Mouse (Mus musculus) heart, embryonic 16.5 days (tissue): ENCODE results near the gene Asic2. TPM values are rescaled to one million over a fixed set of nuclear protein-coding genes. Genes with fewer than 3 reads are reported as not detected.

Source experiments
- ATAC-seq: fragments of 200-750 bp; cut with Nextera tagmentation; replicated peaks from 2 replicates; pipeline ENCODE4 v1.8.0; 2017; ENCODE audit warnings: moderate number of reproducible peaks; ENCODE audit not compliant: insufficient read depth, low FRiP score; ENCODE audit errors: extremely low read depth
- H3K27ac ChIP-seq: fragments of 300-500 bp; sonication (generic); 2 replicates; pipeline ENCODE4 v1.5.1; 2014; ENCODE audit warnings: mild to moderate bottlenecking, low read length, control low read depth, moderate library complexity
- H3K27me3 ChIP-seq: fragments of 300-500 bp; sonication (generic); 2 replicates; pipeline ENCODE4 v1.6.1; 2014; ENCODE audit warnings: low read length, mixed read lengths; ENCODE audit not compliant: control insufficient read depth, insufficient read depth
- H3K36me3 ChIP-seq: fragments of 300-500 bp; sonication (generic); 2 replicates; pipeline ENCODE4 v1.6.1; 2014; ENCODE audit not compliant: control insufficient read depth, insufficient read depth
- H3K4me1 ChIP-seq: fragments of 300-500 bp; sonication (generic); 2 replicates; pipeline ENCODE4 v1.6.1; 2014; ENCODE audit warnings: low read length, mixed read lengths; ENCODE audit not compliant: control insufficient read depth, insufficient read depth
- H3K4me2 ChIP-seq: fragments of 300-500 bp; sonication (generic); 2 replicates; pipeline ENCODE4 v1.6.1; 2014; ENCODE audit warnings: low read depth, mild to moderate bottlenecking, control low read depth, low read length
- H3K4me3 ChIP-seq: fragments of 300-500 bp; sonication (generic); 2 replicates; pipeline ENCODE4 v1.5.1; 2014; ENCODE audit warnings: mild to moderate bottlenecking, control low read depth, low read length
- H3K9ac ChIP-seq: fragments of 300-500 bp; sonication (generic); 2 replicates; pipeline ENCODE4 v1.6.1; 2014; ENCODE audit warnings: low read length, control low read depth
- H3K9me3 ChIP-seq: fragments of 300-500 bp; sonication (generic); replicated peaks from 2 replicates; pipeline ENCODE4 v1.6.1; 2016; ENCODE audit warnings: low read length; ENCODE audit not compliant: control insufficient read depth
- WGBS: fragments of 180-500 bp; shearing (Covaris S2); extraction: QIAGEN DNeasy Blood & Tissue Kit; methylation state at CpG from one replicate; pipeline ENCODE4 v1.1.7; 2014; 5-methylcytosine and 5-hydroxymethylcytosine counted together
- polyA plus RNA-seq: library from polyadenylated mRNA; unstranded; fragments of >200 nt; fragmentation: Nextera tagmentation; extraction: Ambion mirVana; gene quantifications from 2 replicates; pipeline ENCODE4 v1.2.1, GENCODE M21; 2015

Gene Asic2
- polyA plus RNA-seq, 1 experiment from 2014 or later = not detected

- Histone ChIP-seq H3K36me3 (no peaks in the 10 kb centered on the region), H3K4me3 (no peak overlapping the region), H3K9ac (no peak overlapping the region), H3K9me3 (no peaks in the 10 kb centered on the region), H3K4me2 (no peak overlapping the region), H3K27me3 (peaks cover 2% of the 10 kb centered on the region; the same call in 1 of the 2 replicates), H3K27ac (no peak overlapping the region), H3K4me1 (no peaks in the 10 kb centered on the region)
- ATAC-seq = no peak
- 76% methylated on average over 6 of the region's 6 CpGs for WGBS
Measured at GRCm38 (mm10) chr11:81896511-81896910, 71.7 kb downstream of the Asic2 start.

DNA sequence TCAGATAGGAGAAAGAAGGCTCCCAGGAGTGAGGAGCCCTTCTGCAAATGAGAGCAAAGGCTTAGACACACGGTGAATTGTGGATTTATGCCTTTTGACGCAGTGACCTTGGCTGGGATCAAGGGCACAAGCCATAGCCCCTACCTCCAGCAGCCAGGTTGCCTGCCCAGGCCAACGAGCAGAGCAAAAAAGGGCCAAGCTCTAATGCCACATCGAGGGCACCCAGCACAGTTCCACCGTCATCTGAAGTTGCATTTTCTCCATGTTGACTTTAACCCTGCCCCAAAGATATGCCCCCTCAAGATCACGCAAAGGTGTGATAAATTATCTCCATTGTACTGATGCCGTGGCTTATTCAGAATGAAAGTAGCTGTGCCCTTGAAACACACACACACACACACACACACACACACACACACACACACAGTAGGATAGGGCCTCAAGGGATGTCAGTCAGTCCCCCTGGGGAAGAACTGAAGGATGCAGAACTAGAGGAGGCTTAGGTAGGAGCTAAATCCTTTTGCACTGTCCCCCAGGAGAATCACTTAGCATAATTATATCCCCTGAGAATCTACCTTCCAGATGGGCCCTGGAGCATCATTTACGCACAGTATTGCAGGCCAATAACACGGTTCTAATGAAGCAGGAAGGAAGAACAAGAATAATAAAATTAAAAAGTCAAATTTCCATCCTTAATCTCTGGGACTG is 96.6 kb downstream of the Asic2 start:
- Histone ChIP-seq H3K4me2 (no peak overlapping the region), H3K9ac (no peak overlapping the region), H3K9me3 (no peaks in the 10 kb centered on the region), H3K36me3 (no peaks in the 10 kb centered on the region), H3K4me3 (no peak overlapping the region), H3K4me1 (no peaks in the 10 kb centered on the region), H3K27ac (no peak overlapping the region), H3K27me3 (no peaks in the 10 kb centered on the region)
- WGBS = 25% methylated on average over 9 of the region's 9 CpGs
- no peak for ATAC-seq

GRCm38 (mm10) chr11:81865661-81866382 is 102.4 kb downstream of the Asic2 start:
- 59% methylated on average over 10 of the region's 10 CpGs for WGBS
- Histone ChIP-seq H3K4me1 (no peaks in the 10 kb centered on the region), H3K27me3 (no peaks in the 10 kb centered on the region), H3K4me3 (no peak overlapping the region), H3K9ac (no peak overlapping the region), H3K36me3 (no peaks in the 10 kb centered on the region), H3K4me2 (no peak overlapping the region), H3K27ac (no peak overlapping the region), H3K9me3 (no peaks in the 10 kb centered on the region)
- ATAC-seq = no peak

DNA sequence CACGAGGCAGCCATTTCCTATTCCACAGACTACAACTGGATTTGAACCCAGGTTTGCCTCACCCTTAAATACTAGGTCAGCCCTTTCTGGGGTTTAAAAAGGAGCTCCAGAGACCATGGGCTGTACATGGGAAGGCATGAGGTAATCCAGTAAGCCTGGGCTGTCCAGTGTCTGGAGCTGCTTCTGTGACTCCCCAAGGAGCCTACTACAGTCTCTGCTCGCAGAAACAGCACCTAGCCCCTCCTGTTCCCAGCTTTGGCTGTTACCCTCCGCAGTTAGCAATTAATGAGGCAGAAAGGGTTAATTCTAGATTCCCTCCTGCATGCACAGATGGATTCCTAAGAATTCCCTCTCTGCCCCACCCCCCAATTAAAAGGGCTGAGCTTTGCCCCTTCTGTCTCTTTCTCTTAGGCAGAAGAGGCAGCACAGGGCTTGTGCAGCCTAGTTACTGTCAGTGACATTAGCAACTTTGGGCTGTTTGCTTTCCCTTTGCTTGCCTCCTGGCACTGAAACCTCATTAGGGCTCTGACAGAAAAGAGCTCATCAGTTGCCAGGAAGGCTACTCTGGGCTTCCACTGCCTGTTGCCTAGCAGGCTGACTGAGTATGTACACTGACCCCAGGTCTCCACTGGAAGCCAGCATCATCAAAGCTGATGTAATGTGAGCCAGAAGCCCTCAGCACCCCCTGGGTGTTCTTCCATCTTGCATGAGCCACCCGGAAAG is 107.8 kb downstream of the Asic2 start, which contains the start of gene 5530401A14Rik:
TSS of gene 5530401A14Rik (plus strand) at position 424 of the 723 bp plus-strand sequence.
- H3K4me2 ChIP-seq = no peak within 1 kb of the TSS
- WGBS = 56% methylated on average over 4 of the region's 4 CpGs
- H3K4me3 ChIP-seq = no peak within 1 kb of the TSS
- no peaks in the 10 kb centered on the region for H3K36me3 ChIP-seq
- H3K9me3 ChIP-seq = no peaks in the 10 kb centered on the region
- no peak for ATAC-seq
- no peak within 1 kb of the TSS for H3K27ac ChIP-seq
- H3K9ac ChIP-seq = no peak within 1 kb of the TSS
- no peaks in the 10 kb centered on the region for H3K4me1 ChIP-seq
- no peaks in the 10 kb centered on the region for H3K27me3 ChIP-seq

GRCm38 (mm10) chr11:81847773-81848490 is 120.3 kb downstream of the Asic2 start:
- no peaks in the 10 kb centered on the region for H3K4me1 ChIP-seq
- no peak overlapping the region for H3K27ac ChIP-seq
- no peak overlapping the region for H3K9ac ChIP-seq
- no peak overlapping the region for H3K4me3 ChIP-seq
- H3K4me2 ChIP-seq = no peak overlapping the region
- H3K36me3 ChIP-seq = no peaks in the 10 kb centered on the region
- WGBS = 67% methylated on average over 1 of the region's 1 CpGs
- no peaks in the 10 kb centered on the region for H3K9me3 ChIP-seq
- H3K27me3 ChIP-seq = no peaks in the 10 kb centered on the region
- ATAC-seq = no peak

GRCm38 (mm10) chr11:81845686-81846036 is 122.6 kb downstream of the Asic2 start:
- Histone ChIP-seq H3K27ac (no peak overlapping the region), H3K9me3 (no peaks in the 10 kb centered on the region), H3K4me2 (no peak overlapping the region), H3K4me1 (no peaks in the 10 kb centered on the region), H3K36me3 (no peaks in the 10 kb centered on the region), H3K4me3 (no peak overlapping the region), H3K9ac (no peak overlapping the region), H3K27me3 (no peaks in the 10 kb centered on the region)
- no peak for ATAC-seq
- 84% methylated on average over 3 of the region's 3 CpGs for WGBS

GRCm38 (mm10) chr11:81845010-81845685 is 123.1 kb downstream of the Asic2 start:
- Histone ChIP-seq H3K36me3 (no peaks in the 10 kb centered on the region), H3K4me1 (no peaks in the 10 kb centered on the region), H3K27ac (no peak overlapping the region), H3K9me3 (no peaks in the 10 kb centered on the region), H3K9ac (no peak overlapping the region), H3K27me3 (no peaks in the 10 kb centered on the region), H3K4me2 (no peak overlapping the region), H3K4me3 (no peak overlapping the region)
- WGBS = 60% methylated on average over 5 of the region's 5 CpGs
- ATAC-seq = no peak

DNA sequence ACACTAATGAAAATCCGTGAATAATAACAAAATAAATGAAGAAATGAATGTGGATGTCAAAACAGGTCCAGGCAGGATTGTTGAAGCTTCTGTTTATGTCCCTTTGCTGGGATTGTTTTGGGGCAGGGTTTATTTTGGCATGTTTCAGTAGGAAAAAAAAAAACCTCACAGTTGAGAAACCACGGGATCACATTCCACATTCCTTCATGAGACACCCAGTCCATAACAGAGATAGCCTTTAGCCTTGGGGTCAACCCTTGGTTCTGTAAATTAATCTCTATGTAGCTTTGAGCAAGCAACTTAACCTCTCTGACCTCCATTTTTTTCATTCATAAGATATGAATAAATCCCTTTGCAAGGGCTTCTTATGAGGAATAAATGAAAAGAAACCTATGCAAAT is 127.3 kb downstream of the Asic2 start:
- Histone ChIP-seq H3K9me3 (no peaks in the 10 kb centered on the region), H3K36me3 (no peaks in the 10 kb centered on the region), H3K9ac (no peak overlapping the region), H3K4me2 (no peak overlapping the region), H3K4me3 (no peak overlapping the region), H3K27me3 (no peaks in the 10 kb centered on the region), H3K4me1 (no peaks in the 10 kb centered on the region), H3K27ac (no peak overlapping the region)
- WGBS = 36% methylated on average over 2 of the region's 2 CpGs
- no peak for ATAC-seq
